Mouse (Mus musculus) forebrain, postnatal 0 days (tissue): ENCODE data around the gene Cmip. TPM values are rescaled to one million over a fixed set of nuclear protein-coding genes. Genes with fewer than 3 reads are reported as not detected.

Experiments used
- ATAC-seq: fragments of 200-750 bp; cut with Nextera tagmentation; 2 replicates; pipeline ENCODE4 v1.8.0; 2017; ENCODE audit warnings: mild to moderate bottlenecking, moderate library complexity
- DNase-seq: peaks from one replicate; pipeline ENCODE4 v3.0.0-alpha.2; 2015
- H3K27ac ChIP-seq: fragments of 300-500 bp; sonication (generic); 2 replicates; pipeline ENCODE4 v1.5.1; 2014; ENCODE audit warnings: low read depth, mild to moderate bottlenecking, antibody characterized with exemption, low read length, moderate library complexity, mixed read lengths
- H3K27me3 ChIP-seq: fragments of 300-500 bp; sonication (generic); 2 replicates; pipeline ENCODE4 v1.6.1; 2014; ENCODE audit warnings: mild to moderate bottlenecking, low read length, mixed read lengths; ENCODE audit not compliant: insufficient read depth
- H3K36me3 ChIP-seq: fragments of 300-500 bp; sonication (generic); 2 replicates; pipeline ENCODE4 v1.6.1; 2014; ENCODE audit warnings: mild to moderate bottlenecking, moderate library complexity; ENCODE audit not compliant: insufficient read depth
- H3K4me1 ChIP-seq: fragments of 300-500 bp; sonication (generic); 2 replicates; pipeline ENCODE4 v1.6.1; 2014; ENCODE audit warnings: antibody characterized with exemption; ENCODE audit not compliant: insufficient read depth
- H3K4me2 ChIP-seq: fragments of 300-500 bp; sonication (generic); 2 replicates; pipeline ENCODE4 v1.6.1; 2014; ENCODE audit warnings: low read depth, mild to moderate bottlenecking, moderate library complexity
- H3K4me3 ChIP-seq: fragments of 300-500 bp; sonication (generic); 2 replicates; pipeline ENCODE4 v1.5.1; 2014; ENCODE audit warnings: low read depth, low read length, mixed read lengths
- H3K9ac ChIP-seq: fragments of 300-500 bp; sonication (generic); 2 replicates; pipeline ENCODE4 v1.6.1; 2014; ENCODE audit warnings: mild to moderate bottlenecking
- H3K9me3 ChIP-seq: fragments of 300-500 bp; sonication (generic); 2 replicates; pipeline ENCODE4 v1.6.1; 2016; ENCODE audit warnings: low read length
- CTCF ChIP-seq: sonication (generic); IDR thresholded peaks from 2 replicates; pipeline ENCODE4 v1.5.1; 2016; ENCODE audit warnings: antibody characterized with exemption, control low read depth, low read depth
- WGBS: fragments of 180-500 bp; shearing (Covaris S2); extraction: QIAGEN DNeasy Blood & Tissue Kit; methylation state at CpG from one replicate; pipeline ENCODE4 v1.1.7; 2014; 5-methylcytosine and 5-hydroxymethylcytosine counted together
- polyA plus RNA-seq: library from polyadenylated mRNA; unstranded; fragments of >200 nt; fragmentation: Nextera tagmentation; extraction: Ambion mirVana; gene quantifications from 2 replicates; pipeline ENCODE4 v1.2.1, GENCODE M21; 2015
- total RNA-seq: library from RNA; depleted of rRNA; stranded (reverse); fragments of >200 nt; gene quantifications from 2 replicates; pipeline ENCODE4 v1.2.3, GENCODE M21; 2014

The Cmip gene
- total and polyA plus RNA-seq, 2 experiments from 2014 or later: 192 to 204 TPM

- Histone ChIP-seq H3K27ac (no peak overlapping the region), H3K4me1 (no peaks in the 10 kb centered on the region), H3K9me3 (no peaks in the 10 kb centered on the region), H3K27me3 (no peaks in the 10 kb centered on the region), H3K4me2 (no peak overlapping the region), H3K4me3 (no peak overlapping the region), H3K36me3 (no peaks in the 10 kb centered on the region), H3K9ac (no peak overlapping the region)
- WGBS: 86% methylated on average over 2 of the region's 2 CpGs
- DNase-seq (no peak), ATAC-seq (no peak)
- no peak for TF ChIP-seq CTCF
Measured at GRCm38 (mm10) chr8:117227339-117227738, 29.5 kb upstream of the Cmip start.

GRCm38 (mm10) chr8:117233199-117233598 is 23.7 kb upstream of the Cmip start:
- Histone ChIP-seq H3K4me1 (no peaks in the 10 kb centered on the region), H3K4me2 (no peak overlapping the region), H3K27me3 (no peaks in the 10 kb centered on the region), H3K9me3 (no peaks in the 10 kb centered on the region), H3K9ac (no peak overlapping the region), H3K36me3 (no peaks in the 10 kb centered on the region), H3K4me3 (no peak overlapping the region), H3K27ac (no peak overlapping the region)
- no peak for TF ChIP-seq CTCF
- DNase-seq (no peak), ATAC-seq (no peak)
- WGBS: 82% methylated on average over 7 of the region's 7 CpGs

- no peak overlapping the region for H3K4me3 ChIP-seq
- ATAC-seq (no peak), DNase-seq (no peak)
- no peaks in the 10 kb centered on the region for H3K27me3 ChIP-seq
- H3K9ac ChIP-seq: no peak overlapping the region
- H3K36me3 ChIP-seq: no peaks in the 10 kb centered on the region
- no peaks in the 10 kb centered on the region for H3K9me3 ChIP-seq
- H3K4me2 ChIP-seq: no peak overlapping the region
- H3K4me1 ChIP-seq: no peaks in the 10 kb centered on the region
- no peak overlapping the region for H3K27ac ChIP-seq
- no peak for TF ChIP-seq CTCF
- WGBS: 92% methylated on average over 4 of the region's 4 CpGs
Measured at GRCm38 (mm10) chr8:117236531-117236930, 20.3 kb upstream of the Cmip start.

GRCm38 (mm10) chr8:117240326-117240725 is 16.5 kb upstream of the Cmip start:
- Histone ChIP-seq H3K9me3 (no peaks in the 10 kb centered on the region), H3K9ac (no peak overlapping the region), H3K36me3 (no peaks in the 10 kb centered on the region), H3K27me3 (no peaks in the 10 kb centered on the region), H3K27ac (no peak overlapping the region), H3K4me3 (no peak overlapping the region), H3K4me1 (no peaks in the 10 kb centered on the region), H3K4me2 (no peak overlapping the region)
- ATAC-seq (no peak), DNase-seq (no peak)
- 93% methylated on average over 5 of the region's 5 CpGs for WGBS
- TF ChIP-seq CTCF: no peak

GRCm38 (mm10) chr8:117240841-117241494 is 15.9 kb upstream of the Cmip start:
- 81% methylated on average over 5 of the region's 5 CpGs for WGBS
- TF ChIP-seq CTCF: no peak
- no peak for ATAC-seq

GRCm38 (mm10) chr8:117241848-117242247 is 15.0 kb upstream of the Cmip start:
- Histone ChIP-seq H3K36me3 (no peaks in the 10 kb centered on the region), H3K4me1 (no peaks in the 10 kb centered on the region), H3K4me2 (no peak overlapping the region), H3K27ac (no peak overlapping the region), H3K9ac (no peak overlapping the region), H3K27me3 (no peaks in the 10 kb centered on the region), H3K4me3 (no peak overlapping the region), H3K9me3 (no peaks in the 10 kb centered on the region)
- 26% methylated on average over 3 of the region's 3 CpGs for WGBS
- TF ChIP-seq CTCF: no peak
- DNase-seq (no peak), ATAC-seq (no peak)

More at GRCm38 (mm10) chr8:117240841-117241494, 15.9 kb upstream of the Cmip start:
- H3K27me3 ChIP-seq: no peaks in the 10 kb centered on the region
- H3K4me2 ChIP-seq: no peak overlapping the region
- H3K9ac ChIP-seq: no peak overlapping the region
- H3K4me1 ChIP-seq: no peaks in the 10 kb centered on the region
- H3K27ac ChIP-seq: no peak overlapping the region
- no peak overlapping the region for H3K4me3 ChIP-seq
- no peaks in the 10 kb centered on the region for H3K36me3 ChIP-seq
- no peaks in the 10 kb centered on the region for H3K9me3 ChIP-seq
- no peak for DNase-seq

GRCm38 (mm10) chr8:117242286-117242685 is 14.6 kb upstream of the Cmip start:
- Histone ChIP-seq H3K9ac (no peak overlapping the region), H3K4me2 (no peak overlapping the region), H3K27ac (no peak overlapping the region), H3K4me1 (no peaks in the 10 kb centered on the region), H3K36me3 (no peaks in the 10 kb centered on the region), H3K4me3 (no peak overlapping the region), H3K27me3 (no peaks in the 10 kb centered on the region), H3K9me3 (no peaks in the 10 kb centered on the region)
- DNase-seq (no peak), ATAC-seq (no peak)
- TF ChIP-seq CTCF: no peak
- 77% methylated on average over 6 of the region's 6 CpGs for WGBS

GRCm38 (mm10) chr8:117244601-117245000 is 12.3 kb upstream of the Cmip start:
- Histone ChIP-seq H3K4me2 (no peak overlapping the region), H3K27me3 (no peaks in the 10 kb centered on the region), H3K27ac (no peak overlapping the region), H3K36me3 (no peaks in the 10 kb centered on the region), H3K4me3 (no peak overlapping the region), H3K4me1 (no peaks in the 10 kb centered on the region), H3K9me3 (no peaks in the 10 kb centered on the region), H3K9ac (no peak overlapping the region)
- no peak for TF ChIP-seq CTCF
- no peak for DNase-seq
- WGBS: 48% methylated on average over 6 of the region's 6 CpGs
- ATAC-seq: no peak
